Mouse (Mus musculus) thymus, adult 2 months (tissue): ENCODE measurements around the gene Myh7.

Experiments
- CTCF ChIP-seq: fragments of 200-500 bp; IDR thresholded peaks from 2 replicates; pipeline ENCODE4 v1.5.1; 2012; ENCODE audit warnings: mild to moderate bottlenecking, control low read depth, low read length, moderate library complexity, borderline replicate concordance; ENCODE audit not compliant: control insufficient read depth, poor library complexity, insufficient read depth; ENCODE audit errors: extremely low read depth
- POLR2A ChIP-seq: fragments of 200-500 bp; IDR thresholded peaks from 2 replicates; pipeline ENCODE4 v1.6.1; 2012; ENCODE audit warnings: mild to moderate bottlenecking, low read length, control low read depth, moderate library complexity; ENCODE audit not compliant: control insufficient read depth, poor library complexity, insufficient read depth; ENCODE audit errors: extremely low read depth

- no peak for TF ChIP-seq CTCF
- no peak for TF ChIP-seq POLR2A
Observed at GRCm38 (mm10) chr14:54945975-54946704, 48.3 kb downstream of the Myh7 start.
